ENCODE assay signal across 25 mouse cellular contexts in genomic region chr11:43189817-43190593, GRCm38 (mm10). TPM values are rescaled to one million over a fixed set of nuclear protein-coding genes. Genes with fewer than 3 reads are reported as not detected.
DNase-seq lines count a peak whose midpoint lies in the region; ATAC-seq and TF ChIP-seq lines count a peak whose summit lies in the region.
"Had no signal": no experiment of that assay in that cellular context is flagged by ENCODE, and none has a peak within 500 bp of the region (broad histone marks: within the 10 kb centered on the region; RNA-seq: fewer than 3 reads in every experiment).

No protein-coding gene starts in this region.

- 90% methylated on average over 3 of the region's 3 CpGs for WGBS in hindbrain, postnatal 0 days

- no peaks in the 10 kb centered on the region for H3K4me1 ChIP-seq in hindbrain, postnatal 0 days (ENCODE audit: insufficient read depth, low read length)
- H3K4me1 ChIP-seq: embryonic facial prominence, embryonic 15.5 days; heart, embryonic 15.5 days; hindbrain, embryonic 10.5 days had no signal

- H3K27me3 ChIP-seq in hindbrain, postnatal 0 days (ENCODE audit: insufficient read depth, low read length) = no peaks in the 10 kb centered on the region
- H3K27me3 ChIP-seq: CH12.LX; embryonic facial prominence, embryonic 15.5 days; heart, embryonic 15.5 days; Patski had no signal

- no peak overlapping the region for H3K27ac ChIP-seq in hindbrain, postnatal 0 days
- H3K27ac ChIP-seq: embryonic facial prominence, embryonic 15.5 days; forebrain, embryonic 10.5 days; heart, adult 2 months; heart, embryonic 15.5 days; hindbrain, embryonic 10.5 days; hindbrain, embryonic 14.5 days had no signal

- H3K4me3 ChIP-seq in hindbrain, postnatal 0 days (ENCODE audit: low read length) = no peak overlapping the region
- H3K4me3 ChIP-seq: embryonic facial prominence, embryonic 15.5 days; erythroblast, embryonic 14.5 days; forebrain, embryonic 10.5 days; heart, adult 2 months; heart, embryonic 15.5 days; hindbrain, embryonic 10.5 days had no signal

- DNase-seq in frontal cortex, postnatal 25 days (ENCODE audit: low spot score in 2 of 2) = no peak
- peak; percentile 19 for DNase-seq in left cerebral cortex, adult 11 months (ENCODE audit: low spot score)
- no peak for DNase-seq in left cerebral cortex, postnatal 10 days (ENCODE audit: extremely low spot score in 1 of 2, low spot score in 2 of 2)
- DNase-seq in right cerebral cortex, adult 2 months (ENCODE audit: low spot score in 2 of 2) = peak; percentile 26 to 33
- no peak for DNase-seq in right cerebral cortex, postnatal 10 days (ENCODE audit: low spot score in 2 of 2)
- no peak for DNase-seq in hindbrain, postnatal 0 days (ENCODE audit: low spot score)
- DNase-seq: adrenal gland, postnatal 25 days; cerebellum, adult 2 months; cerebellum, postnatal 10 days; embryo, embryonic 11 days; gastrocnemius, postnatal 10 days; heart, adult 2 months; heart, postnatal 14 days had no signal

- peak; percentile 94 for ATAC-seq in frontal cortex, adult (ENCODE audit: low TSS enrichment)
- no peak for ATAC-seq in hindbrain, postnatal 0 days
- ATAC-seq: activated CD4-positive, CD25-positive, alpha-beta regulatory T cell, adult 4 months; forebrain, embryonic 14.5 days; Patski had no signal

- H3K4me2 ChIP-seq in hindbrain, postnatal 0 days (ENCODE audit: low read depth, low read length) = no peak overlapping the region
- H3K4me2 ChIP-seq: embryonic facial prominence, embryonic 15.5 days; heart, embryonic 11.5 days; heart, embryonic 15.5 days; hindbrain, embryonic 14.5 days had no signal

- intact Hi-C loops in left cerebral cortex, postnatal 10 days (cut with DNase I) = no loop called here

- TF ChIP-seq CTCF in hindbrain, postnatal 0 days (IDR thresholded peaks at IDR 0.05; ENCODE audit: low read depth) = no peak

- no peak overlapping the region for H3K9ac ChIP-seq in hindbrain, postnatal 0 days (replicated peaks; ENCODE audit: low read length)
- H3K9ac ChIP-seq: embryonic facial prominence, embryonic 15.5 days; heart, embryonic 15.5 days; hindbrain, embryonic 14.5 days had no signal

- no peaks in the 10 kb centered on the region for H3K36me3 ChIP-seq in hindbrain, postnatal 0 days (ENCODE audit: insufficient read depth, low read length)
- H3K36me3 ChIP-seq: embryonic facial prominence, embryonic 15.5 days; forebrain, embryonic 10.5 days; heart, embryonic 15.5 days; hindbrain, embryonic 10.5 days had no signal

- H3K9me3 ChIP-seq in hindbrain, postnatal 0 days (ENCODE audit: low read length) = no peaks in the 10 kb centered on the region
- H3K9me3 ChIP-seq: embryonic facial prominence, embryonic 15.5 days; forebrain, embryonic 10.5 days; heart, embryonic 15.5 days; hindbrain, embryonic 10.5 days had no signal

RNA-seq across cellular contexts. Expression of gene Atp10b, which starts 40.3 kb away (rescaled TPM):
- 1 to 10 TPM; 1.1 to 1.6 TPM for total RNA-seq in left cerebral cortex, postnatal 10 days (2021)
- total RNA-seq in hindbrain, postnatal 0 days (2014; rRNA removed) = 1.0 and 1.6 TPM in 2 replicates
- polyA plus RNA-seq in hindbrain, postnatal 0 days (2015; fragmentation: Nextera tagmentation; extraction: Ambion mirVana) = 0.30 and 0.32 TPM in 2 replicates
- total RNA-seq: CH12.LX; heart, adult 2 months had no signal
- polyA plus RNA-seq: activated CD4-positive, CD25-positive, alpha-beta regulatory T cell, adult 4 months; forebrain, embryonic 10.5 days; heart, embryonic 11.5 days; heart, embryonic 15.5 days; Patski had no signal

Comparison
In these comparisons a context has a peak if more than half of its experiments do, and no peak if none do; other contexts are left out.
1. DNase-seq: peak in left cerebral cortex, adult 11 months (single experiment) and right cerebral cortex, adult 2 months (2 of 2); none in frontal cortex, postnatal 25 days (0 of 2), left cerebral cortex, postnatal 10 days (0 of 2), right cerebral cortex, postnatal 10 days (0 of 2) and hindbrain, postnatal 0 days (single experiment).